Mouse (Mus musculus): ENCODE measurements around the gene Lyst. TPM values are rescaled to one million over a fixed set of nuclear protein-coding genes. Genes with fewer than 3 reads are reported as not detected.

Gene Lyst
- total RNA-seq, 2 experiments from 2014 or later, result 29.5 to 30.5 TPM

DNA sequence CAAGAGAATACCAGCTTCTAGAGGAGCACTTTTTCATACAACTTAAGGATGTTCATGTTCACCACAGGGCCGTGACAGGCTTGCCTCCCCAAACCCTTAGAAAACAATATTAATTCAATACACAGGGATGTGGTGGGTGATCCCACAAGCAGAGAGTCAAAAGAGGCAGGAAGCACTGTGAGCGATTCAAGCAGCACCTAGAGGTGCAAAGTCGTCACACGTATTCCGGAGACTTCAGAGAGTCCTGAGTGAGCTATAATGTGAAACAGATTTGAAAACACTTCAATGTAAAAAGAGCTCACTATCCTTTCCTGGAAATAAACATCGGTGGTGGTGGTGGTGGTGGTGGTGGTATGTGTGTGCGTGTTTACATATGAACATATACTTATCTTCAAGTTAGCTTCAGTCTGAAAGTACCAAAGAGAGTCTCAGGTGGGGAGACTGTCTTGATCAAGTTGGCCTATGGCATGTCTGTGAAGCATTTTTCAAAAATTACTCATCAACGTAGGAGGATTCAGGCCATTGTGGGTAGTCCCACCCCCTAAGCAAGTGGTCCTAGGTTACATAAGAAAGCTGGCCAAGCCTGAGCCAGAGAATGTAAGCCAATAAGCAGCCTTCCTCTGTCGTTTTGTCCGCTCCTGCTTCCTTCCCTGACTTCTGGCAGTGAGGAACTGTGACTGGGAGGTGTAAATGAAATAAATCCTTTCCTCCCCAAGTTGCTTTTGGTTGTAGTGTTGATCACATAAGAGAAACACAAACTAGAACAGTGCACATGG lies 17.9 kb upstream of the Lyst start:
- no peak for DNase-seq (ENCODE audit: extremely low spot score in 1 of 2, low spot score in 2 of 2)
- intact Hi-C loops (cut with DNase I), result no loop called here

DNA sequence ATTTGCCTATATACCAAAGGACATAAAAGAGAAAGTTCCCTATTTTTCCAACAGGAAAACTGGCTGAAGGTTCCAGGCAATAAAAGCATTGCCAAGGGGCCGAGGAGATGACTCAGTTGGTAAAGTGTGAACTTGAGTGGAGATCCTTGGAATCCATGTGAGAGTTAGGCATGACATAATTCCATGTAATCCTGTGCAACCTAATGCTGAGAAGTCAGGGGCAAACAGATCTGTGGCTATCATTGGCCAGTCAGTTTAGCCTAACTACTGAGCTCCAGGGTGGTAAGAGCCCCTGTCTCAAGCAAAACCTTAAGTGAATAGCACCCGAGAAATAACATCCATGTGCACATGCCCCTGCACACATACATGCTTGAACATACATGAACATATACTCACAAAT lies 17.3 kb upstream of the Lyst start:
- intact Hi-C loops (cut with DNase I), result no loop called here
- DNase-seq (ENCODE audit: extremely low spot score in 1 of 2, low spot score in 2 of 2), result no peak

DNA sequence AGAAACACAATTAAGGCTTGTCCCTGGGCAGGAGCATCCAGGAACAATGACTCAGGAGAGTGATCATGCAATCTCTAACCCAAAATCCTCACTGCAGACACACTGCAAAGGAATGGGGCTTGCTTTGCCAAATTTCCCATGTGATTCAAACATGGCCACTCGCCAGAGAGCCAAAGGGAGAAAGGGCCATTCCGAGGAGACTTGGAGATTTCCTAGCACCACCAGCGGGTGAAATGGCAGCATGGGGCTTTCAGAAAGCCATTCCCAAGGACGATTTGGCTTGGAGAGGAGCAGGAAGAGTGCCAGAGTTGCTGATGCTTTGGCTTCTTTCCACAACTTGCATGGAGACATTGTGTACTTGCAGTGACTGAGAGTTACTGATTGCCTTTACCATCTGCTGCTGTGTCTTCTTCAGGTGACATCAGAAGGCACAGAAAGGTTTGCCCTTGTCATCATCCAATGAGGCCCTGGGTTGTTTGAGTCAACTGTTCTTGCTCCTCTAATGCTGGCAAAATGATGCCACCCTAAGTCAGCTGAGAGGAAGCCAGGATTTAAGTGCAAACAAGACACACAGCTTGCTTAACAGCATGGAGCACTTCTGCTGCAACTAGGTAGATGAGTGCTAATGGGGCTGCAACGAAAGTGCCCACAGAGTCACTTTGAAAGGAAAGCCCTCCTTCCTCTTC lies 16.5 kb upstream of the Lyst start:
- intact Hi-C loops (cut with DNase I), result no loop called here
- DNase-seq (ENCODE audit: extremely low spot score in 1 of 2, low spot score in 2 of 2), result peak; percentile 19 to 75

DNA sequence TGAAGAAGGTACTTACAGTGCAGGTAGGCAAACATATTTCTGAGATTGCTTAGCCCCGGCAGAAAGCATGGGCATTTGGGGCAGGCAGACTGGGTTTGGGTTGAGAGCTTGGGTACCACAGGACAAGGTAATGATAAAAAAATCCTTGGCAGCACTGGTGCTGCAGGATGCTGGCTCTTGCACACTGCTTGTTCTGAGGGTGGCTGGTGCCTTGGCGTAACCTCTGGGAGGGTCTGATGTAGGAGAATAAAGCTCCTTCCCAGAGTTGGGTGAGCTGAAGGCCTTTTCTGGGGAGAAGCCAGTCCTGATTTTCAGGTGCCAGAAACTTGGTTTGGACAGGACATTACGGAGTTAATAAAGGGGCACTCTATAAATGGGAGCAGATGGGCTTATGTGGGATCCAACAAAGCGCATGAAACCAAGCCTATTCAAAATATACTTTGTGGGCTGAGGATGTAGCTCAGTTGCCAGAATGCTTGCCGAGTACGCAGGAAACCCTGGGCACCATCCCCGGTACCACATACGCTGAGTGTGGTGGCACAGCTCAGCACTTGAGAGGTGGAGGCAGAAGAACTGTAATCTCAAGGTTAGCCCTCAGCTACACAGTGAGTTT lies 15.8 kb upstream of the Lyst start:
- intact Hi-C loops (cut with DNase I), result no loop called here
- no peak for DNase-seq (ENCODE audit: extremely low spot score in 1 of 2, low spot score in 2 of 2)

- no peak for DNase-seq (ENCODE audit: extremely low spot score in 1 of 2, low spot score in 2 of 2)
- intact Hi-C loops (cut with DNase I), result no loop called here
These were observed 15.1 kb upstream of the Lyst start for GRCm38 (mm10) chr13:13575106-13575505.

DNA sequence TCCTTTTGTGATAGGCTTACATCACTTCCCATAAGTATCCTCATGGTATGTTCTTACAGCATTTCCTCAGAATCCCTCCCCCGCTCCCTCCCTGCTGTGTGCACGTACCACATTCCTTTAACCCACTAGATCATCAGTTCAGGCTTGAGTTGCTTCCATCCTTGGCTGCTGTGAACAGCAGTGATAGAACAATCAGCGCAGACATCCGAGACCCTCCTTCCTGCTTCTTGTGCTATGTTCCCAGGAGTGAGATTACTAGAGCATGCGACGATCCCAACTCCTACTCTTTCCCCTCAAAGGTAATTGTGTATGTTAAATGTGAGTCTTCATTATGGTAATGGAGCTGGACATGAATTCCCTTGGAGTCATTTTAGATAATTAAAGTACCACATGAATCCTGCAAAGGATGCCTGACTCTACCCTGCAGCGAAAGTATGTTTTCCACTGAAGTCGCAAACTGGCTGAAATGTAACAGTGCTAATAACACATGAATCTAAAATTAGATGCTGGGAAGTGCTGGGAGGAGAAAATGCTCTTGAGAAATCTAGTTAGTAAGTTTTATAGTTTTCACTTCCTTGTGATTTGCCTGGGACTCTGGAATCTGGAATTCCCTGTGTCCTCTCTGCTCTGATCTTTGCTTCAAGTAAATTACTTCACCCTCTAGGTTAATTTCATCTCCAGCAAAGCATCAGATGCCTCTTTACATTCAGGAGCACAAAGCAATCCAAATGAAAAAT lies 13.6 kb upstream of the Lyst start:
- no peak for DNase-seq (ENCODE audit: extremely low spot score in 1 of 2, low spot score in 2 of 2)
- intact Hi-C loops (cut with DNase I), result no loop called here

DNA sequence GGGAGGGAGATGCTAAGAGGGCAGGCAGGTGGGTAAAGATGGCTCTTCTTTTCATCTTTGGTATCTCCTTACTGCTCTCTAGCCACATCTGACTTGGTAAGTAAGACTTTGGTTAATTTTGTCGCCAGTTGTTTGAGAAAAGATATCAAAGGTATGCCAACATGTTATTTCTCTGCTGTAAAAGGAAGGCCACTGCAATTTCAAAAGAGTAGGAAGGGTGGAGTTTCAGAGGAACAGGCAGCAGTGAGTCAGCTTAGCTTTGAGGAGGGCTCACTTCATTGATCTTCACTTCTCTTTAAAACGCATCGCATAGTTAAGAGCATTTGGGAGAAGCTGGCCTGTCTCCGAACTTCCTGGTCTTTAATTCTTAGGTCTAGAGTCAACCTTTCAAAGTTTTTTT lies 8.2 kb upstream of the Lyst start:
- DNase-seq (ENCODE audit: extremely low spot score in 1 of 2, low spot score in 2 of 2), result no peak
- intact Hi-C loops (cut with DNase I), result no loop called here

DNA sequence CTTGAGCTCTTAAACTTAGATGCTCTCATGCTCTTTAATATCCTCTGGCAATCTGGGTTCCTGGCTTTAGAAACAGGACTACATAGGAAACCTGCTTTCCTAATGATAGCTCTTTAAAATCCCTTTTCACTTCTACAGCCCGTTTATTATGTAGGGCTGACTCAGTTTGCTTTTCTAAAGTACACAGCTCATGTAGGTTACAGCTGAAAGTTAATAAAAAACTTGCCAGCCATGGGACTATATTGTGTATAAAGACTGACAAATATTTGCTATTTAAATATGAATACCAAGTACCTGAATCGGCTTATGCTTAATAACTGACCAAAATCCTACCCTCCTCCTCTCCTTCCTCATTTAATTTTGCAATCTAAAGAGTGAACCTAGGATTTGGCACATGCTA lies 6.7 kb upstream of the Lyst start:
- intact Hi-C loops (cut with DNase I), result no loop called here
- DNase-seq (ENCODE audit: extremely low spot score in 1 of 2, low spot score in 2 of 2), result no peak

- DNase-seq (ENCODE audit: extremely low spot score in 1 of 2, low spot score in 2 of 2), result no peak
These were observed 2.5 kb upstream of the Lyst start for GRCm38 (mm10) chr13:13587653-13588184.

DNA sequence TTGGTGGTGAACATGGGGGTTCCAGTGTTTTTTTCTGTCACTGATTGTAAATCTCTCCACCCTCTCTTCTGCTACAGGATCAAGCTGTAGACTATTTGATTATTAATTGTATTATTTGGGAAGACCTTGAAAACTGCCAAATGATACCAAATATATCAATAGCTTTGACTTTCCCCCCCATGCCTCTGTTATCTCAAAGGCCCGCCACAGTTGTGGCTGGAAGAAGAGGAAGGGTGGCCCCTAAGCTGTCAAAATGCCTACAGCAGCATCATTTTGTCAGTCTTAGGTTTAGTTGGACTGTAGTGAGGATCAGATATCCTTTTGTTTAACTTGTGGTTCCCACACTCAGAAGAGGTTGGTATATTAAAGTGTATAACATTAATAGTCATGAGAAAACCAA lies 1.7 kb upstream of the Lyst start:
- DNase-seq (ENCODE audit: extremely low spot score in 1 of 2, low spot score in 2 of 2), result no peak
- intact Hi-C loops (cut with DNase I), result no loop called here

More at GRCm38 (mm10) chr13:13587653-13588184, 2.5 kb upstream of the Lyst start:
- intact Hi-C loops (cut with DNase I), result no loop called here

GRCm38 (mm10) chr13:13589032-13589431 lies 1.2 kb upstream of the Lyst start:
- no peak for DNase-seq (ENCODE audit: extremely low spot score in 1 of 2, low spot score in 2 of 2)

GRCm38 (mm10) chr13:13591892-13592291 lies 1.7 kb downstream of the Lyst start:
- no peak for DNase-seq (ENCODE audit: extremely low spot score in 1 of 2, low spot score in 2 of 2)
- intact Hi-C loops (cut with DNase I), result loop anchor here (5.0 kb wide), 1 partner anchor 35 kb away; no protein-coding TSS in a partner anchor

More at GRCm38 (mm10) chr13:13589032-13589431, 1.2 kb upstream of the Lyst start:
- intact Hi-C loops (cut with DNase I), result no loop called here

DNA sequence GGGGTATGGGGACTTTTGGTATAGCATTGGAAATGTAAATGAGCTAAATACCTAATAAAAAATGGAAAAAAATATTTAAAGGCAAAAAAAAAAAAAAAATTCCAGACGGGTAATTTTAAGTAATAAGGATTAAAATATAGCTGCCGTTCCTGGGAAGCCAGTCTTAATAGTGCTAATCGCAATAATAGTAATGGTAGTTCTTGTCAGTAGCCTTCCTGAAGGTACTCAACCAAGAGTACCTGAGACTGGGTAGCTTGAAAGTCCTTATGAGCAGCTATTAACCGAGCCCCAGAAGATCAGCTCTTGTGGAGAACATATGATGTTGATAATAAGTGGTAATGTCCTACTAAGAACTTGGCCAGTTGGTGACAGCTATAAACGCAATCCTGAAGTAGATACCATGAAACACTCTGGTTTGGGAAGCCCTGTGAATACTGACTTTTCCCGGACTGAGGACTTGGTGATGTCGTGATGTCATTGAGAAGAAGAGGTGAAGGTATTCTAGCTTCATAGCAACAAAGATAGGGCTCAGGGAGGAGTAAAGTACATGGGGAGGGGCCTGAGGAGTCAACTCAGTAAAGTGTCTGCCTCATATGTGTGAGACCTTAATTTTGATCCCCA lies 6.3 kb downstream of the Lyst start:
- DNase-seq (ENCODE audit: extremely low spot score in 1 of 2, low spot score in 2 of 2), result no peak
- intact Hi-C loops (cut with DNase I), result no loop called here

- no peak for DNase-seq (ENCODE audit: extremely low spot score in 1 of 2, low spot score in 2 of 2)
- intact Hi-C loops (cut with DNase I), result no loop called here
These were observed 7.7 kb downstream of the Lyst start for GRCm38 (mm10) chr13:13597896-13598295.

GRCm38 (mm10) chr13:13601407-13601806 lies 11.2 kb downstream of the Lyst start:
- no peak for DNase-seq (ENCODE audit: extremely low spot score in 1 of 2, low spot score in 2 of 2)

GRCm38 (mm10) chr13:13606149-13606548 lies 16.0 kb downstream of the Lyst start:
- DNase-seq (ENCODE audit: extremely low spot score in 1 of 2, low spot score in 2 of 2), result no peak
- intact Hi-C loops (cut with DNase I), result no loop called here

More at GRCm38 (mm10) chr13:13601407-13601806, 11.2 kb downstream of the Lyst start:
- intact Hi-C loops (cut with DNase I), result no loop called here

- intact Hi-C loops (cut with DNase I), result no loop called here
- no peak for DNase-seq (ENCODE audit: extremely low spot score in 1 of 2, low spot score in 2 of 2)
These were observed 18.1 kb downstream of the Lyst start for GRCm38 (mm10) chr13:13608311-13608710.

- DNase-seq (ENCODE audit: extremely low spot score in 1 of 2, low spot score in 2 of 2), result no peak
These were observed 19.5 kb downstream of the Lyst start for GRCm38 (mm10) chr13:13609655-13610054.

More at GRCm38 (mm10) chr13:13609655-13610054, 19.5 kb downstream of the Lyst start:
- intact Hi-C loops (cut with DNase I), result no loop called here
